Mouse (Mus musculus) heart, postnatal 0 days (tissue): Measurements from ENCODE around the gene Zgpat.

ENCODE experiments used
- CTCF ChIP-seq: IDR thresholded peaks from 2 replicates; pipeline ENCODE4 v1.5.1; 2016; ENCODE audit warnings: antibody characterized with exemption, control low read depth, low read depth
- EP300 ChIP-seq: IDR thresholded peaks from 2 replicates; pipeline ENCODE4 v1.6.1; 2016; ENCODE audit warnings: antibody characterized with exemption, low read depth

- TF ChIP-seq CTCF, result no peak
- TF ChIP-seq EP300, result no peak
Observed at GRCm38 (mm10) chr2:181363946-181364345, 782 bp upstream of the Zgpat start.
